Mouse (Mus musculus) brain, embryonic 14.5 days (tissue): ENCODE measurements around the gene Nudt19.
"Not testable (repeated sequence)": the region's sequence is repeated elsewhere in the genome, so short reads cannot be mapped to it uniquely, and the experiment has no call there.

Source experiments
- CTCF ChIP-seq: fragments of 200-500 bp; IDR thresholded peaks from 2 replicates; pipeline ENCODE4 v1.5.1; 2012; ENCODE audit warnings: inconsistent platforms, mild to moderate bottlenecking, moderate library complexity, borderline replicate concordance; ENCODE audit not compliant: insufficient read depth, insufficient read length; ENCODE audit errors: extremely low read depth
- POLR2A ChIP-seq: fragments of 200-500 bp; IDR thresholded peaks from 2 replicates; pipeline ENCODE4 v1.6.1; 2012; ENCODE audit warnings: mild to moderate bottlenecking, inconsistent platforms, borderline replicate concordance; ENCODE audit not compliant: poor library complexity, insufficient read depth, insufficient read length, severe bottlenecking; ENCODE audit errors: extremely low read depth

GRCm38 (mm10) chr7:35530544-35530943 lies 25.6 kb downstream of the Nudt19 start:
- TF ChIP-seq CTCF, POLR2A: not testable (repeated sequence)
